Mouse (Mus musculus) lung, embryonic 14.5 days (tissue): ENCODE results near the gene Acp5. TPM values are rescaled to one million over a fixed set of nuclear protein-coding genes. Genes with fewer than 3 reads are reported as not detected.

Experiments
- ATAC-seq: fragments of 200-750 bp; cut with Nextera tagmentation; 2 replicates; pipeline ENCODE4 v1.8.0; 2017; ENCODE audit warnings: mild to moderate bottlenecking, moderate TSS enrichment, moderate library complexity; ENCODE audit not compliant: insufficient read depth
- DNase-seq: peaks from one replicate; pipeline ENCODE4 v3.0.0-alpha.2; 2015
- H3K27ac ChIP-seq: fragments of 300-500 bp; sonication (generic); 2 replicates; pipeline ENCODE4 v1.5.1; 2014; ENCODE audit warnings: low read depth, mild to moderate bottlenecking, moderate library complexity
- H3K27me3 ChIP-seq: fragments of 300-500 bp; sonication (generic); 2 replicates; pipeline ENCODE4 v1.6.1; 2014; ENCODE audit warnings: low read length, control low read depth; ENCODE audit not compliant: insufficient read depth
- H3K36me3 ChIP-seq: fragments of 300-500 bp; sonication (generic); 2 replicates; pipeline ENCODE4 v1.6.1; 2014; ENCODE audit warnings: control low read depth; ENCODE audit not compliant: insufficient read depth
- H3K4me1 ChIP-seq: fragments of 300-500 bp; sonication (generic); 2 replicates; pipeline ENCODE4 v1.6.1; 2014; ENCODE audit warnings: antibody characterized with exemption, control low read depth; ENCODE audit not compliant: insufficient read depth
- H3K4me2 ChIP-seq: fragments of 300-500 bp; sonication (generic); 2 replicates; pipeline ENCODE4 v1.6.1; 2014; ENCODE audit warnings: mild to moderate bottlenecking
- H3K4me3 ChIP-seq: fragments of 300-500 bp; sonication (generic); 2 replicates; pipeline ENCODE4 v1.5.1; 2014; ENCODE audit warnings: low read depth, low read length
- H3K9ac ChIP-seq: fragments of 300-500 bp; sonication (generic); 2 replicates; pipeline ENCODE4 v1.6.1; 2014
- H3K9me3 ChIP-seq: fragments of 300-500 bp; sonication (generic); 2 replicates; pipeline ENCODE4 v1.6.1; 2016; ENCODE audit warnings: low read depth, low read length, control low read depth
- CTCF ChIP-seq: IDR thresholded peaks from 2 replicates; pipeline ENCODE4 v1.5.1; 2016; ENCODE audit warnings: antibody characterized with exemption, low read depth
- WGBS: fragments of 180-500 bp; shearing (Covaris S2); extraction: QIAGEN DNeasy Blood & Tissue Kit; methylation state at CpG from one replicate; pipeline ENCODE4 v1.1.7; 2014; 5-methylcytosine and 5-hydroxymethylcytosine counted together
- polyA plus RNA-seq: library from polyadenylated mRNA; unstranded; fragments of >200 nt; fragmentation: Nextera tagmentation; extraction: Ambion mirVana; gene quantifications from 2 replicates; pipeline ENCODE4 v1.2.1, GENCODE M21; 2014

The Acp5 gene
- polyA plus RNA-seq, 1 experiment from 2014 or later = 4.2 TPM

- TF ChIP-seq CTCF = no peak
- Histone ChIP-seq H3K9me3 (peaks cover 4% of the 10 kb centered on the region; the same call in 1 of the 2 replicates), H3K4me2 (no peak overlapping the region), H3K4me1 (no peaks in the 10 kb centered on the region), H3K36me3 (peaks cover 11% of the 10 kb centered on the region; the same call in 1 of the 2 replicates), H3K27ac (no peak overlapping the region), H3K9ac (no peak overlapping the region), H3K4me3 (no peak overlapping the region), H3K27me3 (no peaks in the 10 kb centered on the region)
- WGBS = 80% methylated on average over 7 of the region's 7 CpGs
- no peak for DNase-seq
- ATAC-seq = no peak
Measured at GRCm38 (mm10) chr9:22162912-22163311, 27.4 kb upstream of the Acp5 start.

DNA sequence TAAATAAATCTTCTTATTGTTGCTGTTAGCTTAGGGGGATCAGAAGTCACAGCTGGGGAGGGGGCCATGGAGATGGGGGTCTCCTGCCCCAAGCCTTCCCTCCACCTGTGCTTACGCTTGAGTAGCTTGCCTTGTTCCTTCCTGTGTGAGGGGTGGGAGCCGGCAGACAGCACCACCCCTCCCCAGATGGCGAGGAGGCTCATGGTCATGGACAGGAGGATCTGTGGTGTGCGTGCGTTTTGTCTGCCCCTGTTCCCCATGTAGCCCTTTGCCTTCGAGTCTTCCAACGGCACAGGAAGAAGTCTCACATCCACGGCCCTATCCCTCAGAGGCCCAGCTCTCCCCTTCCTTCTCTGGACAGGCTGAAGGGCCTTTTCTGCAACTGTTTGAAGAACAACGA is 26.8 kb upstream of the Acp5 start:
- Histone ChIP-seq H3K4me1 (peaks cover 4% of the 10 kb centered on the region; the same call in 1 of the 2 replicates), H3K4me3 (no peak overlapping the region), H3K9ac (no peak overlapping the region), H3K36me3 (peaks cover 12% of the 10 kb centered on the region; the same call in 1 of the 2 replicates), H3K4me2 (no peak overlapping the region), H3K27ac (no peak overlapping the region), H3K9me3 (peaks cover 4% of the 10 kb centered on the region; the same call in 1 of the 2 replicates), H3K27me3 (no peaks in the 10 kb centered on the region)
- 76% methylated on average over 9 of the region's 9 CpGs for WGBS
- no peak for TF ChIP-seq CTCF
- ATAC-seq (no peak), DNase-seq (no peak)

- Histone ChIP-seq H3K27me3 (no peaks in the 10 kb centered on the region), H3K4me2 (no peak overlapping the region), H3K9ac (no peak overlapping the region), H3K36me3 (peaks cover 12% of the 10 kb centered on the region; the same call in 1 of the 2 replicates), H3K4me3 (no peak overlapping the region), H3K4me1 (peaks cover 5% of the 10 kb centered on the region; the same call in 1 of the 2 replicates), H3K9me3 (no peaks in the 10 kb centered on the region), H3K27ac (no peak overlapping the region)
- no peak for DNase-seq
- no peak for ATAC-seq
- TF ChIP-seq CTCF = no peak
- WGBS = 24% methylated on average over 6 of the region's 6 CpGs
Measured at GRCm38 (mm10) chr9:22161299-22161698, 25.8 kb upstream of the Acp5 start.

GRCm38 (mm10) chr9:22157516-22158265 is 22.2 kb upstream of the Acp5 start:
- peak overlapping the region; percentile 78 for H3K9ac ChIP-seq
- 56% methylated on average over 34 of the region's 34 CpGs for WGBS
- no peak for ATAC-seq
- DNase-seq = no peak
- peaks cover 12% of the 10 kb centered on the region; the same call in 1 of the 2 replicates for H3K36me3 ChIP-seq
- H3K27ac ChIP-seq = no peak overlapping the region
- H3K4me2 ChIP-seq = peak overlapping the region; percentile 76
- TF ChIP-seq CTCF = no peak
- peak overlapping the region; percentile 67 for H3K4me3 ChIP-seq
- H3K4me1 ChIP-seq = peaks cover 5% of the 10 kb centered on the region; the same call in 1 of the 2 replicates
- H3K9me3 ChIP-seq = no peaks in the 10 kb centered on the region
- H3K27me3 ChIP-seq = no peaks in the 10 kb centered on the region

DNA sequence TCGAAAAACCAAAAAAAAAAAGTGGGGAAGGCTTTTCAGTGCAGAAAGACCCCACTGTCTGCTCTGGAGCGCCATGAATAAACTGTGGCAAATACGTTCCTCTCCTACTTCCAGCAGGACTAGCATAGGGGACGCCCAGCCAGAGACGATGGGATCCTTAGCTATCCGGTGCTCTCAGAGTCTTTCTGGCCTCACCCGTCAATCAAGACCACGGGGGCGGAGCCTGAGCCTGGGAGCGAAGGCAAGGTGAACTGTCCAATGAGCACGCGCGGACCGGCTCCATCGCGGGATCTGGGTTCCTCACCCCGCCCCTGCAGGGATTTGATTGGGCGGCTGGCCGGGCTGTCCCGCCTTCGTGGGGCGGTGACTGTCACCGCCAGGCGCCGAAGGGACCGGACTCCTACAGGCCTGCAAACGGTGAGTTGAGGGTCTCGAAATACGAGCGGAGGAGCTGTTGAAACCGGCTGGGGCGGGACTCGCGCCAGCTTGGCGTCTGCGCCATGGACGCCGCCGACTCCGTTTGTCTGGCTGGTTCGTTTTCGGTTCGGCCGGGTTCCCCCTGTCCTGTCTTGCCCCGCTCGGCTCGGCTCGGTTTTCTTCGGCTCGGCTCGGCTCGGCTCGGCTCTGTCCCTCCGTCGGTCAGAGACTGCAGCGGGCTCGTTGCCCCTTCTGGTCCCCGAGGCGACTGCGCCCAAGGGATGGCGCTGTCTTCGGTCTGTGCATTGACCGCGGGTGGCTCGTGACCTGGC is 21.2 kb upstream of the Acp5 start, which contains the start of gene Pigyl:
Gene Pigyl (plus strand): TSS at position 350 of the 749 bp plus-strand sequence.
- Histone ChIP-seq H3K4me3 (peak within 1 kb of the TSS; percentile 67), H3K36me3 (peaks cover 12% of the 10 kb centered on the region; the same call in 1 of the 2 replicates), H3K4me2 (peak within 1 kb of the TSS; percentile 76), H3K27me3 (no peaks in the 10 kb centered on the region), H3K4me1 (peaks cover 5% of the 10 kb centered on the region; the same call in 1 of the 2 replicates), H3K9ac (peak within 1 kb of the TSS; percentile 78), H3K9me3 (no peaks in the 10 kb centered on the region), H3K27ac (peak within 1 kb of the TSS; percentile 83)
- DNase-seq (peak; percentile 100), ATAC-seq (peak; percentile 98)
- peak; percentile 48 for TF ChIP-seq CTCF
- WGBS = under 1% methylated on average over 65 of the region's 65 CpGs

DNA sequence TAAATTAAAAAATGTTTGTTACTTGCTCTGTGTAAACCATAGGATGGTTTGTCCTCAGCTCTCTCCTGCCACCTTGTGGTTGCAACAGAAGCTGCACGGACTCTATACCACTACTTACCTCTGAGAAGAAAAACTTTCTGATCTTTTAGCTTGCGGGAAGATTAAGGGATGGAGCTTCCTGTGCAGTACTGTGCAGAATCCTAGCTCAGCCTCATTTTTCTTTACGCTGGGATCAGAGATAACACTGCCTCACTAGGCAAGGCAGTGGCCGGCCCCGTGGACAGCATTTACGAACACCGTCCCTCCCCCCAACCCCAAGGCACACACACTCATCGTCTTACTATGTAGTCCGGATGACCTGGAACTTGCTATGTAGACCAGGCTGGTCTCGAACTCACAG is 20.1 kb upstream of the Acp5 start:
- DNase-seq (peak; percentile 92), ATAC-seq (peak; percentile 6; the same call in 1 of the 2 replicates)
- no peaks in the 10 kb centered on the region for H3K27me3 ChIP-seq
- H3K9ac ChIP-seq = no peak overlapping the region
- 0 out of 2 replicates have a peak overlapping the region, but pooled peaks have one; percentile 67 for H3K4me3 ChIP-seq
- peaks cover 12% of the 10 kb centered on the region; the same call in 1 of the 2 replicates for H3K36me3 ChIP-seq
- peak; percentile 81 for TF ChIP-seq CTCF
- peak overlapping the region; percentile 76 for H3K4me2 ChIP-seq
- H3K4me1 ChIP-seq = peaks cover 5% of the 10 kb centered on the region; the same call in 1 of the 2 replicates
- no peak overlapping the region for H3K27ac ChIP-seq
- no peaks in the 10 kb centered on the region for H3K9me3 ChIP-seq
- WGBS = 17% methylated on average over 10 of the region's 10 CpGs

DNA sequence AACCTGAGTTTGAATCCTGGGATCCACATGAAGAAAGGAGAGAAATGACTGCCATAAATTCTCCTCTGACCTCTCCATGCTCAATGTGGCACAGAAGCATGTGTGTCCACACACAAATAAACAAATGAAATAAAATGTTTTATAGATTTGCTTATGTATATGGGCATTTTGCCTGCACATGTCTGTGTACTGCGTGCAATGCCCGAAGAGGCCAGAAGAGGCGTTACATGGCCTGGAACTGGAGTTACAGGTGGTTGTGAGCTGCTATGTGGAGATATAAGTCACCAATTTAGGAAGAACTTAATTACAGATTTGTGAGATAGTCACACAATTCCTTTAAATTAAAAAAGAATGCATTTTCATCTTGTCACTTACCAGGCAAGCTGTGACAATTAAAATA is 18.3 kb upstream of the Acp5 start:
- Histone ChIP-seq H3K27ac (no peak overlapping the region), H3K4me1 (peaks cover 5% of the 10 kb centered on the region; the same call in 1 of the 2 replicates), H3K4me2 (no peak overlapping the region), H3K36me3 (peaks cover 10% of the 10 kb centered on the region; the same call in 1 of the 2 replicates), H3K9me3 (no peaks in the 10 kb centered on the region), H3K27me3 (no peaks in the 10 kb centered on the region), H3K9ac (no peak overlapping the region), H3K4me3 (no peak overlapping the region)
- 0 out of 2 replicates have a peak, but pooled peaks have one; percentile 16 for TF ChIP-seq CTCF
- WGBS = 87% methylated on average over 3 of the region's 3 CpGs
- no peak for ATAC-seq
- no peak for DNase-seq
